Mouse (Mus musculus) erythroblast, embryonic 14.5 days (primary cell): ENCODE measurements at regions not wholly inside any gene's neighbourhood (a gene's known extent, or its start where the extent isn't known, plus 50 kb on each side); places are given as distances from the start of the nearest gene placed in this dataset.

Experiments
- GATA1 ChIP-seq: IDR thresholded peaks from 2 replicates; pipeline ENCODE4 v1.6.1; 2012; ENCODE audit warnings: low read length, inconsistent platforms, mixed read lengths
- TAL1 ChIP-seq: IDR thresholded peaks from 3 replicates; pipeline ENCODE4 v1.6.1; 2012; ENCODE audit warnings: low read length, inconsistent platforms, mixed read lengths

GRCm38 (mm10) chr10:70763206-70763605 is 107.4 kb upstream of the Phyhipl start:
- TF ChIP-seq GATA1 = no peak
- no peak for TF ChIP-seq TAL1
